Mouse (Mus musculus): ENCODE data around the gene Prune1.

DNA sequence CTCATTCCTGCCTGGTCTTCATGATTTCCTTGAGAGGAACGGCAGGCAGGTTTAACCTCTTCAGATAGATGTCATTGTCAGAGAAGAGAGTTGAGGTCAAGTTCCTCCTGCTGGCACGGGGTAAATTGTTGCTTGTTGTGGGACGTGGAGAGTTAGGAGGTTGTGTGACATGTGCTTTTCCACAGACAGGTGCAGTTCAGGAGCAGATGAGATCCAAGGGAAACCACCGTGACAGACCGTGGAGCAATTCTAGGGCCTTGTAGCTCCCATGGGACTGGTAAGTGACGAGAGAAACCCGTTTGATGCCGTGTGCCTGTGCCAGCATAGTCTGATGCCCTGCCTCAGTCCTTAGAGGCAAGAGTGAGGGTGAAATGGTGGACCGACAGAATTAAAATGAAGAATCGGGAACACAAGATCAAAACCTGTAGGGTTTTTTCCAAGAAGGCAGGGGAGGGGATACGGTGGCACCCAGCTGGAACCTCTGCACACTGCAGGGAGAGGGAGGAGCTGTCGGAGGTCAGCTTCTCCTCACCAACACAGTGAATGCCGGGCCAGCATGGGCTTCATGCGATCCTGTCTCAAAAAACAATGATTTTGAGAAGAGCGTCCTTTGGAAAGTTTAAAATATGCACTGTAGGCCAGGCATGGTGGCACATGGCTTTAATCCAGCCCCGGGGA is 48.4 kb downstream of the Prune1 start:
- TF ChIP-seq CTCF (IDR thresholded peaks at IDR 0.05; ENCODE audit: low read depth): no peak
- no peak for TF ChIP-seq EP300 (optimal IDR thresholded peaks at IDR 0.05)
